Mouse (Mus musculus): ENCODE measurements at regions not wholly inside any gene's neighbourhood (a gene's known extent, or its start where the extent isn't known, plus 50 kb on each side); places are given as distances from the start of the nearest gene placed in this dataset.

GRCm38 (mm10) chr12:46405674-46406073 lies 413.1 kb downstream of the Nova1 start:
- in situ Hi-C loops (cut with MboI; ENCODE audit: low pct_ligation_motif_present, low pct_unique_long_range_greater_than_20kb, low sequenced_read_pairs) = no loop called here

GRCm38 (mm10) chr12:46399653-46399975 lies 419.1 kb downstream of the Nova1 start:
- H3K27me3 ChIP-seq (replicated peaks) = no peaks in the 10 kb centered on the region
- H3K4me1 ChIP-seq (ENCODE audit: control insufficient read depth in 1 of 2, insufficient read depth in 2 of 2) = no peaks in the 10 kb centered on the region
- DNase-seq (ENCODE audit: extremely low read depth) = no peak
- H3K36me3 ChIP-seq (replicated peaks in 1 of 2; ENCODE audit: control insufficient read depth in 1 of 2, insufficient read depth in 1 of 2, low read length in 1 of 2) = no peaks in the 10 kb centered on the region
- H3K9ac ChIP-seq (ENCODE audit: insufficient read depth, low read depth) = no peak overlapping the region
- H3K79me2 ChIP-seq (replicated peaks; ENCODE audit: control insufficient read depth, extremely low read depth, insufficient read depth, poor library complexity, severe bottlenecking) = no peaks in the 10 kb centered on the region
- no peak for TF ChIP-seq ELF1 (IDR thresholded peaks at IDR 0.05; ENCODE audit: low read depth, low read length)
- no peak for TF ChIP-seq RCOR1 (conservative IDR thresholded peaks at IDR 0.05; ENCODE audit: low read depth, low read length)
- no peak for TF ChIP-seq CTCF (conservative IDR thresholded peaks at IDR 0.05 in 1 of 2, IDR thresholded peaks at IDR 0.05 in 1 of 2; ENCODE audit: low read depth in 2 of 2, low read length in 2 of 2)
- TF ChIP-seq EP300 (IDR thresholded peaks at IDR 0.05; ENCODE audit: low read length) = no peak
- no peak for TF ChIP-seq JUN (IDR thresholded peaks at IDR 0.05; ENCODE audit: insufficient read depth, low read depth, low read length)
- no peak for TF ChIP-seq PAX5 (IDR thresholded peaks at IDR 0.05; ENCODE audit: low read length)
- TF ChIP-seq RAD21 (IDR thresholded peaks at IDR 0.05; ENCODE audit: low read depth, low read length) = no peak
- no peak for TF ChIP-seq JUND (conservative IDR thresholded peaks at IDR 0.05; ENCODE audit: low read depth, low read length)
- TF ChIP-seq SIN3A (IDR thresholded peaks at IDR 0.05; ENCODE audit: low read length) = no peak
- TF ChIP-seq MYC (IDR thresholded peaks at IDR 0.05; ENCODE audit: low read depth, low read length) = no peak
- no peak for TF ChIP-seq MAX (IDR thresholded peaks at IDR 0.05; ENCODE audit: low read length)
- dilution Hi-C loops (cut with MboI; ENCODE audit: extremely low pct_ligation_motif_present, extremely low pct_unique_long_range_greater_than_20kb, low sequenced_read_pairs) (no loop called here), in situ Hi-C loops (cut with MboI; ENCODE audit: low pct_ligation_motif_present, low pct_unique_long_range_greater_than_20kb, low sequenced_read_pairs) (no loop called here)
- H3K4me2 ChIP-seq (ENCODE audit: insufficient read depth, low read depth, poor library complexity, severe bottlenecking) = no peak overlapping the region
- H3K9me3 ChIP-seq (replicated peaks; ENCODE audit: low read length) = peaks cover 32% of the 10 kb centered on the region
- no peak overlapping the region for H3K27ac ChIP-seq (ENCODE audit: insufficient read depth, low read depth)
- H3K4me3 ChIP-seq (replicated peaks in 1 of 3; ENCODE audit: low read depth in 2 of 3, low read length in 2 of 3, poor library complexity in 1 of 3) = no peak overlapping the region

More at GRCm38 (mm10) chr12:46405674-46406073, 413.1 kb downstream of the Nova1 start:
- H3K79me2 ChIP-seq (replicated peaks; ENCODE audit: control insufficient read depth, extremely low read depth, insufficient read depth, poor library complexity, severe bottlenecking) = no peaks in the 10 kb centered on the region
- no peaks in the 10 kb centered on the region for H3K36me3 ChIP-seq (replicated peaks in 1 of 2; ENCODE audit: control insufficient read depth in 1 of 2, insufficient read depth in 1 of 2, low read length in 1 of 2)
- H3K4me1 ChIP-seq (ENCODE audit: control insufficient read depth in 1 of 2, insufficient read depth in 2 of 2) = no peaks in the 10 kb centered on the region
- H3K9me3 ChIP-seq (replicated peaks; ENCODE audit: low read length) = peaks cover 18% of the 10 kb centered on the region
- H3K27me3 ChIP-seq (replicated peaks) = no peaks in the 10 kb centered on the region
- H3K4me2 ChIP-seq (ENCODE audit: insufficient read depth, low read depth, poor library complexity, severe bottlenecking) = no peak overlapping the region
- DNase-seq (ENCODE audit: extremely low read depth) = no peak
- H3K4me3 ChIP-seq (replicated peaks in 1 of 3; ENCODE audit: low read depth in 2 of 3, low read length in 2 of 3, poor library complexity in 1 of 3) = no peak overlapping the region
- TF ChIP-seq GABPA (IDR thresholded peaks at IDR 0.05; ENCODE audit: insufficient replicate concordance, low read depth, low read length) (no peak), IRF4 (IDR thresholded peaks at IDR 0.05; ENCODE audit: low read depth, low read length) (no peak), TCF12 (IDR thresholded peaks at IDR 0.05; ENCODE audit: low read depth, low read length) (no peak), ZC3H11A (IDR thresholded peaks at IDR 0.05; ENCODE audit: low read depth, low read length) (no peak), CHD2 (IDR thresholded peaks at IDR 0.05; ENCODE audit: low read length) (no peak), POLR2AphosphoS2 (IDR thresholded peaks at IDR 0.05; ENCODE audit: low read depth, low read length) (no peak)
- H3K27ac ChIP-seq (ENCODE audit: insufficient read depth, low read depth) = no peak overlapping the region
- dilution Hi-C loops (cut with MboI; ENCODE audit: extremely low pct_ligation_motif_present, extremely low pct_unique_long_range_greater_than_20kb, low sequenced_read_pairs) = no loop called here
- H3K9ac ChIP-seq (ENCODE audit: insufficient read depth, low read depth) = no peak overlapping the region

Data from CH12.LX (cell line).